Mouse (Mus musculus) forebrain, embryonic 10.5 days (tissue): ENCODE data around the gene Scd1. TPM values are rescaled to one million over a fixed set of nuclear protein-coding genes. Genes with fewer than 3 reads are reported as not detected.

ENCODE experiments used
- polyA plus RNA-seq: library from polyadenylated mRNA; unstranded; fragments of >200 nt; fragmentation: Nextera tagmentation; extraction: Ambion mirVana; gene quantifications from 2 replicates; pipeline ENCODE4 v1.2.1, GENCODE M21; 2016

The Scd1 gene
- polyA plus RNA-seq, 1 experiment from 2014 or later: 23.4 TPM

Other genes starting within 250 kb of the Scd1 start
- 0.14 and 0.16 TPM in 2 replicates for gene Pkd2l1, start 215.4 kb downstream of the Scd1 start, polyA plus RNA-seq
- 0.22 and 0.59 TPM in 2 replicates for gene Scd3, start 204.6 kb downstream of the Scd1 start, polyA plus RNA-seq
- gene Scd2, start 114.2 kb downstream of the Scd1 start, polyA plus RNA-seq: 369 and 403 TPM in 2 replicates
- 0.06 TPM in 1 of 2 replicates, not detected in the other for gene Scd4, start 74.8 kb downstream of the Scd1 start, polyA plus RNA-seq
- gene Wnt8b, start 85.6 kb upstream of the Scd1 start, polyA plus RNA-seq: 51.3 and 61.0 TPM in 2 replicates
- 0.88 and 1.7 TPM in 2 replicates for gene Sec31b, start 138.0 kb upstream of the Scd1 start, polyA plus RNA-seq
- gene Gm20538, start 145.0 kb upstream of the Scd1 start, polyA plus RNA-seq: not detected in 2 replicates
- 595 and 612 TPM in 2 replicates for gene Ndufb8, start 147.6 kb upstream of the Scd1 start, polyA plus RNA-seq
- 48.6 and 51.6 TPM in 2 replicates for gene Hif1an, start 155.0 kb upstream of the Scd1 start, polyA plus RNA-seq